Mouse (Mus musculus): ENCODE data around the gene Bcl7c.
A peak's percentile ranks its signal among the peaks of the same experiment; 100 is the strongest.

GRCm38 (mm10) chr7:127745652-127746493 is 37.1 kb upstream of the Bcl7c start:
- no peak for TF ChIP-seq USF1 (IDR thresholded peaks at IDR 0.05; ENCODE audit: low read depth)
- no peak for TF ChIP-seq CTCF (IDR thresholded peaks at IDR 0.05; ENCODE audit: control insufficient read depth, insufficient read depth, insufficient read length)
- TF ChIP-seq MYOD1 (IDR thresholded peaks at IDR 0.05; ENCODE audit: control insufficient read depth, insufficient read length, low read depth): no peak
- TF ChIP-seq MYOG (IDR thresholded peaks at IDR 0.05; ENCODE audit: control insufficient read depth, extremely low read depth, insufficient read length): no peak
- TF ChIP-seq MAX (IDR thresholded peaks at IDR 0.05): peak; percentile 13

Measured in C2C12 (cell line).